Mouse (Mus musculus): ENCODE measurements around the gene Irx1.

DNA sequence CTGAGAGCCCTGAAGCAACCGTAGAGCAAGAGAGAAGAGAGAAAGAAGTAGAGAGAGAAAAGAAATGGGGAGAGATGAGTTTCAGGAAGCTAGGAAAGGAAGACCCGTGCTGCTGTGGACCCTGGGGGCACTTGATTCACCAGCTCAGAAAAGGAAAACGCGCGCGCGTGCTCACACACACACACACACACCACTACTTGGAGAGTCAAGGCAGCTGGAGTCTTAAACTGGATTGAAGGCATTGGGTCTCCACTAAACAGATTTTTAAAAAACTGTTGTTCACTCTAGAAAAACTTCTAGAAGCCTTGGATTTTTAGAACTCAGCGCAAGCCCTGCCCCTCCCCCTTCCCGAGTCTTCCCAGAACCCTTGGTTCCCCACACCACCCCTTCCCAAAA lies 3.2 kb downstream of the Irx1 start:
- TF ChIP-seq POLR2A (IDR thresholded peaks at IDR 0.05; ENCODE audit: low read depth, low read length), result no peak
- no peak for TF ChIP-seq CTCF (IDR thresholded peaks at IDR 0.05; ENCODE audit: extremely low read depth, insufficient read length, insufficient replicate concordance, low read depth, low read length)
